Mouse (Mus musculus): ENCODE measurements around the gene Pkd1. TPM values are rescaled to one million over a fixed set of nuclear protein-coding genes. Genes with fewer than 3 reads are reported as not detected.

The Pkd1 gene
- 21.0 and 30.2 TPM in 2 replicates for polyA plus RNA-seq (2012; rRNA removed; ENCODE audit: low replicate concordance)

DNA sequence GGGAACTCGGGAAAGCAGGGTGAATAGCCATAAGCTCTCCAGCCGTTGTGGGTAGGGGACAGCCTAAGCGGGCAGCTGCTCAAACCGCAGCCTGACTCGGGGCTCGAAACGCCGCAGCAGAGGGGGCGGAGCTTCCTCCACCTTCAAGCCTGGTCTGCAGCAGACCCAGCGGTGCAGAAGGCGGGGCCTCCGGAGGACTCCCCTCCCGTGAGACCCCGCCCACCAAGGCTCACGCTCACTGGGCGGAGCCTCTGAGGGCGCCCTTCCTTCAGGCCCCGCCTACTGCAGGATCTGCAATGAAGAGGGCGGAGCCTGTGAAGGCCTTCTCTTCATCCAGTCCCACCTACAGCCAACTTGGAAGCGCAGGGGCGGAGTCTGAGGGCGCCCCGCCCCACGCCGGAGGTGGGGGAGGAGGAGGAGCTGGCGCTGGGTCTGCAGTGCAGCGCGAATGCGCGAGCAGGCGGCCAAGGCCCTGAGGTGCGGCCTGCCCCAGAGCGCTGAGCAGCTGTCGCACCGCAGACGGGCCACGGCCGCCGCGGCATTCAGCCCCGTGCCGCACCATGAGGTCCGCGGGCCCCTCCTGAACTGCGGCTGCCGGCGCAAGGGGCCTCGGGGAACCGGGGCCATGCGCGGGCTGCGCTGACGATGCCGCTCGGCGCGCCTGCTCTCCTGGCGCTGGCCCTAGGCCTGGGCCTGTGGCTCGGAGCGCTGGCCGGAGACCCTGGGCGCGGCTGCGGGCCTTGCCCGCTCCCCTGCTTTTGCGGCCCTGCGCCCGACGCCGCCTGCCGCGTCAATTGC, at the start of gene Pkd1:
Gene Pkd1 (plus strand): TSS at position 217 of the 798 bp plus-strand sequence.

DNA sequence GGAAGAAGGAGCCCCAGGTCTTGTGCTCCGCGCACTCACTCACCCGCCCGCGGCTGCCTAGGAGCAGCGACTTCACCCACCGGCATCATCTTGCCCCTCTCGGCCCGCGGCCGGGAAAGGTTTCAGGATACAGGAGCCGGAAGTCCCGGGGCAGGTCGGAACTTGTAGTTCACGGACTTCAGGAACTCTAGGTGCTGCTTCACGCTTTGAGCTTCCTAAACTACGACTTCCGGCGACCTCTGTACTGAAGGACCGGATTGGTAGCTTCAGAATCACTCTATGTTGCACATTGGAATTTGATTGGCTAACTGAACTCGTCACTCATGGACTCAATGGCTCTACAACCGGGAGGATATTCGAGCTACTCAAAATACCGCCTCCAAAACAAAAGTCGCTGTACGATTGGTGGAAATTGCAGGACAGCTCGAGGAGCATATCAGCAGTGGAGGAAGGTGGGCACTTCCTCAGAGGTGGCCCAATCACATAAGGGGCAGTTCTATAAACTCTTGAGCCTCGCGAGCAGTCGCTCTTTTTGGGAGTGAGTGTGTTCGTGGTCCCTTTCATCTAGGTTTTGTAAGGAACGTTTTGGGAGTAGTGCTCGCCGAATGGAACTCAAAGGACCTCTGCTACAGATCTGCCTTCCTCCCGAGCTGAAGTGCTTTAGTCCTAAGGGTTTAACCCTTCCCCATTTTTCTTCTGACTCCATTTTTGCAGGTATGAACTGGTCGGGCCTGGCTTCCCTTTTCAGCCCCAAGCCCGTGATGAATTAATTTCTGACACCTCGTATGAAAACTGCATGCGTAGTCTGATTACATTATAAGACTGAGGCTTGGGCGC, 21.7 kb upstream of the Pkd1 start, which contains the start of gene Traf7:
Gene Traf7 (minus strand): TSS at position 216 of the 837 bp plus-strand sequence.

DNA sequence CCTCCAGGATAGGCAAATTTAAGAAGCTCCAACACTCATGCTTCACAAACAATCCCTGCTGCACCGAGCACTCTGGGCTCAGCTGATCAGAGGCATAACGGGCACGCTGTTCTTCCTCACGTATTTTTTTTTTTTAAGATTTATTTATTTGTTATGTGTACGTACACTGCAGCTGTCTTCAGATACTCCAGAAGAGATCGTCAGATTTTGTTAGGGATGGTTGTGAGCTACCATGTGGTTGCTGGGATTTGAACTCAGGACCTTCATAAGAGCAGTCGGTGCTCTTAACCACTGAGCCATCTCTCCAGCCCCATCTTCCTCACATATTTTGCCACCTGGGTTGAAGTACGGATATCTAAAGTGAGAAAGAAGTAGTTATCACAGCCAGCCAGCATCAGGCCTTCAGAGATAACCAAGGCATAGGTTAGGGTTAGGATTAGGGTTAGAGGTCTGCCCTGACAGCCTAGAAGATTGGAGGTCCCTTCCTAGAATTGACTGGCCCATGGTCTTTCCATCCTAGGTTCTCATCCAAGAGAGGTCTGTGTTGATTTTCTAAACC, 15.4 kb upstream of the Pkd1 start, which contains the start of gene Rab26:
Gene Rab26 (minus strand): TSS at position 51 of the 559 bp plus-strand sequence.

DNA sequence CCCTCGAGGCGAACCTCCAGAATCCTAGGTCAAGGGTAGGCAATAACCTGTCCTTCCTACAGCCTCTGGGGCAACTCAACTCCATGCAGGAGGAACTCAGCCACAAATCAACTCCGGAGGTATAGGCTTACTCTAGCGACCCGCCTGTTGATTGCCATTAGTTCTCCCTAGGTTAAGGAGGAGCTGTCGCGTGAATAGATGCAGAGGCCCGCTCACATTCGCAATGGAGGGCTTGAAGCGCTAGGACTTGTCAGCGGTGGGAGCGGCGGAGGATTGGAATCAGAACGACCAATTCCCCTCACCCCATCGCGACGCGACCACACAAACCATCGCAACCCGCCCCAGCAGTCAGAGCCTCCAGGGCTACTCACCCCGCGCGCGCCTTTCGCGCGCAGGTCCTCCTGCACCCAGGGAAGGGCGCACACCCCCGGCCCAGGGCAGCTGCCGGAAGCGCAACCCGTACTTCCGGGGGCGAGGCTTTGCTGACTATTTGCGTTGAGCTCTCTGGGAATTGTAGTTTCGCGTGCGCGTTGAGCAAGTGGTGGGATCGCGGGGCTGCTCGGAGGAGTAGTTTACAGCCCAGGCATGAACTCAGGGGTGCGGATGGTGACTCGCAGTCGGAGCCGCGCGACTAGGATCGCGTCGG, 82.7 kb downstream of the Pkd1 start, which contains the start of the genes Tsc2 and Nthl1:
Gene Tsc2 (minus strand): TSS at position 464 of the 646 bp plus-strand sequence.
Gene Nthl1 (plus strand): TSS at position 514 of the 646 bp plus-strand sequence.

Other genes with a start within 250 kb of the Pkd1 start
- not detected in 2 replicates for gene Abca17, start 198.8 kb upstream of the Pkd1 start, polyA plus RNA-seq (2012; rRNA removed; ENCODE audit: low replicate concordance)
- 18.3 and 19.2 TPM in 2 replicates for gene Abca3, start 197.9 kb upstream of the Pkd1 start, polyA plus RNA-seq (2012; rRNA removed; ENCODE audit: low replicate concordance)
- gene Rnps1, start 135.3 kb upstream of the Pkd1 start, polyA plus RNA-seq (2012; rRNA removed; ENCODE audit: low replicate concordance): 95.7 and 101 TPM in 2 replicates
- 72.7 and 116 TPM in 2 replicates for gene Eci1, start 123.2 kb upstream of the Pkd1 start, polyA plus RNA-seq (2012; rRNA removed; ENCODE audit: low replicate concordance)
- 2.5 and 3.1 TPM in 2 replicates for gene Dnase1l2, start 106.7 kb upstream of the Pkd1 start, polyA plus RNA-seq (2012; rRNA removed; ENCODE audit: low replicate concordance)
- gene E4f1, start 79.5 kb upstream of the Pkd1 start, polyA plus RNA-seq (2012; rRNA removed; ENCODE audit: low replicate concordance): 48.3 and 49.1 TPM in 2 replicates
- 101 and 247 TPM in 2 replicates for gene Pgp, start 79.4 kb upstream of the Pkd1 start, polyA plus RNA-seq (2012; rRNA removed; ENCODE audit: low replicate concordance)
- gene Bricd5, start 76.0 kb upstream of the Pkd1 start, polyA plus RNA-seq (2012; rRNA removed; ENCODE audit: low replicate concordance): 3.2 and 4.5 TPM in 2 replicates
- gene Mlst8, start 70.8 kb upstream of the Pkd1 start, polyA plus RNA-seq (2012; rRNA removed; ENCODE audit: low replicate concordance): 33.9 and 46.6 TPM in 2 replicates
- 0.62 and 1.0 TPM in 2 replicates for gene Caskin1, start 61.2 kb upstream of the Pkd1 start, polyA plus RNA-seq (2012; rRNA removed; ENCODE audit: low replicate concordance)
- 119 and 120 TPM in 2 replicates for gene Traf7, start 21.9 kb upstream of the Pkd1 start, polyA plus RNA-seq (2012; rRNA removed; ENCODE audit: low replicate concordance)
- 0.20 and 1.8 TPM in 2 replicates for gene Rab26, start 15.6 kb upstream of the Pkd1 start, polyA plus RNA-seq (2012; rRNA removed; ENCODE audit: low replicate concordance)
- gene Tsc2, start 82.8 kb downstream of the Pkd1 start, polyA plus RNA-seq (2012; rRNA removed; ENCODE audit: low replicate concordance): 72.8 and 85.7 TPM in 2 replicates
- 4.7 and 4.9 TPM in 2 replicates for gene Nthl1, start 82.8 kb downstream of the Pkd1 start, polyA plus RNA-seq (2012; rRNA removed; ENCODE audit: low replicate concordance)
- gene Slc9a3r2, start 100.5 kb downstream of the Pkd1 start, polyA plus RNA-seq (2012; rRNA removed; ENCODE audit: low replicate concordance): 52.1 and 54.9 TPM in 2 replicates
- gene Npw, start 108.6 kb downstream of the Pkd1 start, polyA plus RNA-seq (2012; rRNA removed; ENCODE audit: low replicate concordance): 2.5 TPM in 1 of 2 replicates, not detected in the other
- gene Zfp598, start 119.9 kb downstream of the Pkd1 start, polyA plus RNA-seq (2012; rRNA removed; ENCODE audit: low replicate concordance): 59.0 and 79.0 TPM in 2 replicates
- gene Syngr3, start 140.1 kb downstream of the Pkd1 start, polyA plus RNA-seq (2012; rRNA removed; ENCODE audit: low replicate concordance): 1.7 and 2.1 TPM in 2 replicates
- gene Gfer, start 146.3 kb downstream of the Pkd1 start, polyA plus RNA-seq (2012; rRNA removed; ENCODE audit: low replicate concordance): 30.1 and 63.4 TPM in 2 replicates
- 76.2 and 104 TPM in 2 replicates for gene Noxo1, start 146.4 kb downstream of the Pkd1 start, polyA plus RNA-seq (2012; rRNA removed; ENCODE audit: low replicate concordance)
- 36.0 and 44.8 TPM in 2 replicates for gene Tbl3, start 157.8 kb downstream of the Pkd1 start, polyA plus RNA-seq (2012; rRNA removed; ENCODE audit: low replicate concordance)
- gene Rnf151, start 168.2 kb downstream of the Pkd1 start, polyA plus RNA-seq (2012; rRNA removed; ENCODE audit: low replicate concordance): 0.34 TPM in 1 of 2 replicates, not detected in the other
- 3,070 and 3,555 TPM in 2 replicates for gene Rps2, start 168.3 kb downstream of the Pkd1 start, polyA plus RNA-seq (2012; rRNA removed; ENCODE audit: low replicate concordance)
- 314 and 554 TPM in 2 replicates for gene Ndufb10, start 174.6 kb downstream of the Pkd1 start, polyA plus RNA-seq (2012; rRNA removed; ENCODE audit: low replicate concordance)
- gene Rpl3l, start 178.0 kb downstream of the Pkd1 start, polyA plus RNA-seq (2012; rRNA removed; ENCODE audit: low replicate concordance): not detected in 2 replicates
- gene Msrb1, start 186.8 kb downstream of the Pkd1 start, polyA plus RNA-seq (2012; rRNA removed; ENCODE audit: low replicate concordance): 71.2 and 109 TPM in 2 replicates
- 2.6 and 10.6 TPM in 2 replicates for gene Hs3st6, start 203.2 kb downstream of the Pkd1 start, polyA plus RNA-seq (2012; rRNA removed; ENCODE audit: low replicate concordance)